Mouse (Mus musculus) testis, adult 2 months (tissue): ENCODE results near the gene Cryaa.

Experiments used
- CTCF ChIP-seq: fragments of 200-500 bp; IDR thresholded peaks from 2 replicates; pipeline ENCODE4 v1.5.1; 2012; ENCODE audit warnings: low read depth, mild to moderate bottlenecking, inconsistent platforms, low read length, moderate library complexity; ENCODE audit not compliant: control insufficient read depth, insufficient read depth, insufficient replicate concordance
- POLR2A ChIP-seq: fragments of 200-500 bp; IDR thresholded peaks from 2 replicates; pipeline ENCODE4 v1.6.1; 2012; ENCODE audit warnings: low read depth, mild to moderate bottlenecking, inconsistent platforms, low read length, moderate library complexity; ENCODE audit not compliant: control insufficient read depth

DNA sequence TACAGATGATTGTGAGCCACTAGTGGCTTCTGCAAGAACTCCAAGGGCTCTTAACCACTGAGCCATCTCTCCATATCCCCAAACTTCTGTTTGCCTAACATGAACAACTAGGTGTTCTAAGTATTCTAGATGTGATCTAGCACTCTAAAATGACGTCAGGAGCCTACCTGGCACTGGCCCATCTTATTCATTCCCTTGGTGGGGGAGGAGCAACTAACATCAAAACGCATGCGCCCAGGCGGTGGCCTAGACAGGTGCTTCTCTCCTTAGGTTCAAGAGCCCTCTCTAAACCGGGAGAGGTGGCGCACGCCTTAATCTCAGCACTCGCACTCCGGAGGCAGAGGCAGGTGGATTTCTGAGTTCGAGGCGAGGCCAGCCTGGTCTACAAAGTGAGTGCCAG, 41.8 kb upstream of the Cryaa start:
- TF ChIP-seq POLR2A, result no peak
- TF ChIP-seq CTCF, result no peak
